Comparison of ENCODE assay signal across 26 mouse cellular contexts in the genomic region with DNA sequence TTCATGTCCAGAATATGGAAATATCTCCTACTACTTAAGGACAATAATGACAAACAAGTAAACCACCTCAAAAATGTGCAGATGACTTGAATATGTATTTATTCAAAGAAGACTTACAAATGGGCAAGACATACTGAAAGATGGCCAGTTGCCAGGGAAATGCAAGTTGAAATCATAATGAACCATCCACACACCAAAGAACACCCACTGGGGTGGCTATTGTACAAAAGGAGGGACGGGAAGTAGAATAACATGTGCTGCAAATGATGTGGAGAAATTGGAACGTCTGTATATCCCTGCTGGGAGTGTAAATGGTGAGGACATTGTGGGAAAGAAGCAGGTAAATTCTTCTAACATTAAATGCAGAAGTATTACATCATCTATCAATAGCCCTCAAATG. TPM values are rescaled to one million over a fixed set of nuclear protein-coding genes. Genes with fewer than 3 reads are reported as not detected.
"Had no signal": no experiment of that assay in that cellular context is flagged by ENCODE, and none has a peak within 500 bp of the region (broad histone marks: within the 10 kb centered on the region; RNA-seq: fewer than 3 reads in every experiment).

No protein-coding gene starts in this region.

- H3K4me2 ChIP-seq: liver, embryonic 12.5 days; lung, embryonic 14.5 days; midbrain, embryonic 11.5 days; neural tube, embryonic 13.5 days; neural tube, embryonic 15.5 days had no signal

- H3K4me1 ChIP-seq: liver, embryonic 12.5 days; neural tube, embryonic 13.5 days; neural tube, embryonic 15.5 days had no signal

- H3K36me3 ChIP-seq: liver, embryonic 12.5 days; neural tube, embryonic 13.5 days; neural tube, embryonic 15.5 days had no signal

- H3K4me3 ChIP-seq: liver, embryonic 12.5 days; myocyte; neural tube, embryonic 13.5 days; neural tube, embryonic 15.5 days had no signal

- H3K27ac ChIP-seq: liver, embryonic 12.5 days; liver, embryonic 14.5 days; neural tube, embryonic 13.5 days; neural tube, embryonic 15.5 days had no signal

- H3K9ac ChIP-seq: liver, embryonic 12.5 days; liver, embryonic 14.5 days; lung, embryonic 14.5 days; neural tube, embryonic 13.5 days; neural tube, embryonic 15.5 days had no signal

- H3K9me3 ChIP-seq: liver, embryonic 12.5 days; neural tube, embryonic 13.5 days; neural tube, embryonic 15.5 days had no signal

- ATAC-seq: liver, embryonic 12.5 days had no signal

- H3K27me3 ChIP-seq: liver, embryonic 12.5 days; neural tube, embryonic 13.5 days; neural tube, embryonic 15.5 days had no signal

- DNase-seq: lung, adult 18-20 months; lung, embryonic 14.5 days; lung, postnatal 10 days; lung, postnatal 4 days; right cerebral cortex, adult 18-20 months; right cerebral cortex, postnatal 25 days; right cerebral cortex, postnatal 4 days; spleen, adult 18-20 months; thymus, adult 18-20 months; thymus, postnatal 14 days; thymus, postnatal 36 days had no signal

RNA-seq across cellular contexts. Expression of a gene that starts 46.3 kb away (rescaled TPM):
- total RNA-seq: megakaryocyte, adult 5-6 weeks; megakaryocyte-erythroid progenitor cell, adult 5-6 weeks had no signal
- polyA plus RNA-seq: liver, embryonic 12.5 days; liver, embryonic 14.5 days; liver, embryonic 16.5 days; lung, embryonic 14.5 days; lung, embryonic 16.5 days; midbrain, embryonic 11.5 days; myocyte; neural tube, embryonic 11.5 days; neural tube, embryonic 13.5 days; neural tube, embryonic 15.5 days; small intestine, adult 2 months; stomach, embryonic 14.5 days; stomach, embryonic 16.5 days; thymus, postnatal 0 days had no signal
